Mouse (Mus musculus): ENCODE data around the gene Gal3st2. TPM values are rescaled to one million over a fixed set of nuclear protein-coding genes. Genes with fewer than 3 reads are reported as not detected.
"Not testable (repeated sequence)": the region's sequence is repeated elsewhere in the genome, so short reads cannot be mapped to it uniquely, and the experiment has no call there.

Gene Gal3st2
- polyA plus RNA-seq (2014; fragmentation: Nextera tagmentation; extraction: Ambion mirVana) = not detected in 2 replicates

GRCm38 (mm10) chr1:93861048-93861447 lies at the start of gene Gal3st2:
Gene Gal3st2, plus strand, starts transcription at chr1:93861306.
- not testable (repeated sequence) for H3K36me3 ChIP-seq (ENCODE audit: control insufficient read depth, insufficient read depth, low read length); H3K4me3 ChIP-seq (ENCODE audit: low read depth, low read length); H3K4me1 ChIP-seq (replicated peaks; ENCODE audit: control insufficient read depth, insufficient read depth, low read length); ATAC-seq (ENCODE audit: low FRiP score); H3K27ac ChIP-seq (ENCODE audit: low read depth, low read length); DNase-seq (ENCODE audit: low spot score); H3K9ac ChIP-seq (ENCODE audit: low read depth, low read length); H3K4me2 ChIP-seq (replicated peaks; ENCODE audit: low read depth, low read length); H3K9me3 ChIP-seq (ENCODE audit: control insufficient read depth, low read length); H3K27me3 ChIP-seq (ENCODE audit: control insufficient read depth, insufficient read depth, low read length)
- 64% methylated on average over 2 of the region's 2 CpGs for WGBS

- no peak overlapping the region for H3K4me2 ChIP-seq (replicated peaks; ENCODE audit: low read depth, low read length)
- no peak overlapping the region for H3K4me3 ChIP-seq (ENCODE audit: low read depth, low read length)
- H3K27me3 ChIP-seq (ENCODE audit: control insufficient read depth, insufficient read depth, low read length) = no peaks in the 10 kb centered on the region
- ATAC-seq (ENCODE audit: low FRiP score) (no peak), DNase-seq (ENCODE audit: low spot score) (no peak)
- peaks cover 16% of the 10 kb centered on the region for H3K36me3 ChIP-seq (ENCODE audit: control insufficient read depth, insufficient read depth, low read length)
- no peak overlapping the region for H3K9ac ChIP-seq (ENCODE audit: low read depth, low read length)
- no peak overlapping the region for H3K27ac ChIP-seq (ENCODE audit: low read depth, low read length)
- no peaks in the 10 kb centered on the region for H3K4me1 ChIP-seq (replicated peaks; ENCODE audit: control insufficient read depth, insufficient read depth, low read length)
- no peaks in the 10 kb centered on the region for H3K9me3 ChIP-seq (ENCODE audit: control insufficient read depth, low read length)
- WGBS = 91% methylated on average over 8 of the region's 8 CpGs
These were observed 49.5 kb upstream of the Gal3st2 start for GRCm38 (mm10) chr1:93811495-93812039.

- 91% methylated on average over 8 of the region's 8 CpGs for WGBS
- no peaks in the 10 kb centered on the region for H3K9me3 ChIP-seq (ENCODE audit: control insufficient read depth, low read length)
- H3K27me3 ChIP-seq (ENCODE audit: control insufficient read depth, insufficient read depth, low read length) = no peaks in the 10 kb centered on the region
- H3K27ac ChIP-seq (ENCODE audit: low read depth, low read length) = no peak overlapping the region
- no peak overlapping the region for H3K4me2 ChIP-seq (replicated peaks; ENCODE audit: low read depth, low read length)
- no peak for ATAC-seq (ENCODE audit: low FRiP score)
- no peak overlapping the region for H3K9ac ChIP-seq (ENCODE audit: low read depth, low read length)
- DNase-seq (ENCODE audit: low spot score) = no peak
- H3K36me3 ChIP-seq (ENCODE audit: control insufficient read depth, insufficient read depth, low read length) = peaks cover 12% of the 10 kb centered on the region; the same call in 1 of the 2 replicates
- no peak overlapping the region for H3K4me3 ChIP-seq (ENCODE audit: low read depth, low read length)
- no peaks in the 10 kb centered on the region for H3K4me1 ChIP-seq (replicated peaks; ENCODE audit: control insufficient read depth, insufficient read depth, low read length)
These were observed 43.1 kb upstream of the Gal3st2 start for GRCm38 (mm10) chr1:93817823-93818532.

GRCm38 (mm10) chr1:93818722-93819121 lies 42.4 kb upstream of the Gal3st2 start:
- WGBS = 82% methylated on average over 7 of the region's 7 CpGs
- H3K36me3 ChIP-seq (ENCODE audit: control insufficient read depth, insufficient read depth, low read length) = peaks cover 12% of the 10 kb centered on the region; the same call in 1 of the 2 replicates
- no peak for ATAC-seq (ENCODE audit: low FRiP score)

GRCm38 (mm10) chr1:93823796-93824495 lies 37.2 kb upstream of the Gal3st2 start:
- Histone ChIP-seq H3K4me2 (replicated peaks; ENCODE audit: low read depth, low read length) (no peak overlapping the region), H3K36me3 (ENCODE audit: control insufficient read depth, insufficient read depth, low read length) (peaks cover 5% of the 10 kb centered on the region; the same call in 1 of the 2 replicates), H3K27me3 (ENCODE audit: control insufficient read depth, insufficient read depth, low read length) (no peaks in the 10 kb centered on the region), H3K4me1 (replicated peaks; ENCODE audit: control insufficient read depth, insufficient read depth, low read length) (no peaks in the 10 kb centered on the region; the same call in 1 of the 2 replicates), H3K9me3 (ENCODE audit: control insufficient read depth, low read length) (no peaks in the 10 kb centered on the region), H3K4me3 (ENCODE audit: low read depth, low read length) (no peak overlapping the region), H3K9ac (ENCODE audit: low read depth, low read length) (0 out of 2 replicates have a peak overlapping the region, but pooled peaks have one; percentile 62), H3K27ac (ENCODE audit: low read depth, low read length) (no peak overlapping the region)
- DNase-seq (ENCODE audit: low spot score) = no peak
- ATAC-seq (ENCODE audit: low FRiP score) = no peak
- WGBS = 87% methylated on average over 3 of the region's 3 CpGs

More at GRCm38 (mm10) chr1:93818722-93819121, 42.4 kb upstream of the Gal3st2 start:
- Histone ChIP-seq H3K9ac (ENCODE audit: low read depth, low read length) (no peak overlapping the region), H3K27me3 (ENCODE audit: control insufficient read depth, insufficient read depth, low read length) (no peaks in the 10 kb centered on the region), H3K4me3 (ENCODE audit: low read depth, low read length) (no peak overlapping the region), H3K4me1 (replicated peaks; ENCODE audit: control insufficient read depth, insufficient read depth, low read length) (no peaks in the 10 kb centered on the region), H3K27ac (ENCODE audit: low read depth, low read length) (no peak overlapping the region), H3K4me2 (replicated peaks; ENCODE audit: low read depth, low read length) (no peak overlapping the region), H3K9me3 (ENCODE audit: control insufficient read depth, low read length) (no peaks in the 10 kb centered on the region)
- no peak for DNase-seq (ENCODE audit: low spot score)

GRCm38 (mm10) chr1:93824609-93825008 lies 36.5 kb upstream of the Gal3st2 start, which contains the start of gene D2hgdh:
Gene D2hgdh, plus strand, starts transcription at chr1:93824909.
- Histone ChIP-seq H3K9me3 (ENCODE audit: control insufficient read depth, low read length) (no peaks in the 10 kb centered on the region), H3K4me2 (replicated peaks; ENCODE audit: low read depth, low read length) (peak within 1 kb of the TSS; percentile 63), H3K4me1 (replicated peaks; ENCODE audit: control insufficient read depth, insufficient read depth, low read length) (no peaks in the 10 kb centered on the region; the same call in 1 of the 2 replicates), H3K9ac (ENCODE audit: low read depth, low read length) (peak within 1 kb of the TSS; percentile 62), H3K36me3 (ENCODE audit: control insufficient read depth, insufficient read depth, low read length) (0 out of 2 replicates have a peak, but pooled peaks cover under 1% of the 10 kb centered on the region), H3K27me3 (ENCODE audit: control insufficient read depth, insufficient read depth, low read length) (no peaks in the 10 kb centered on the region), H3K4me3 (ENCODE audit: low read depth, low read length) (peak within 1 kb of the TSS; percentile 42), H3K27ac (ENCODE audit: low read depth, low read length) (peak within 1 kb of the TSS; percentile 87)
- DNase-seq (ENCODE audit: low spot score) (no peak), ATAC-seq (ENCODE audit: low FRiP score) (peak; percentile 36; the same call in 1 of the 2 replicates)
- WGBS = 6% methylated on average over 10 of the region's 10 CpGs

- Histone ChIP-seq H3K4me3 (ENCODE audit: low read depth, low read length) (peak overlapping the region; percentile 42), H3K36me3 (ENCODE audit: control insufficient read depth, insufficient read depth, low read length) (no peaks in the 10 kb centered on the region), H3K9ac (ENCODE audit: low read depth, low read length) (peak overlapping the region; percentile 62), H3K4me2 (replicated peaks; ENCODE audit: low read depth, low read length) (peak overlapping the region; percentile 63), H3K4me1 (replicated peaks; ENCODE audit: control insufficient read depth, insufficient read depth, low read length) (no peaks in the 10 kb centered on the region; the same call in 1 of the 2 replicates), H3K27ac (ENCODE audit: low read depth, low read length) (peak overlapping the region; percentile 87), H3K27me3 (ENCODE audit: control insufficient read depth, insufficient read depth, low read length) (no peaks in the 10 kb centered on the region), H3K9me3 (ENCODE audit: control insufficient read depth, low read length) (no peaks in the 10 kb centered on the region)
- 1% methylated on average over 30 of the region's 30 CpGs for WGBS
- ATAC-seq (ENCODE audit: low FRiP score) (peak; percentile 96), DNase-seq (ENCODE audit: low spot score) (peak; percentile 93)
These were observed 35.9 kb upstream of the Gal3st2 start for GRCm38 (mm10) chr1:93825105-93825674.

- Histone ChIP-seq H3K36me3 (ENCODE audit: control insufficient read depth, insufficient read depth, low read length) (no peaks in the 10 kb centered on the region), H3K27me3 (ENCODE audit: control insufficient read depth, insufficient read depth, low read length) (no peaks in the 10 kb centered on the region), H3K9ac (ENCODE audit: low read depth, low read length) (peak overlapping the region; percentile 62), H3K9me3 (ENCODE audit: control insufficient read depth, low read length) (no peaks in the 10 kb centered on the region), H3K4me3 (ENCODE audit: low read depth, low read length) (peak overlapping the region; percentile 42), H3K4me1 (replicated peaks; ENCODE audit: control insufficient read depth, insufficient read depth, low read length) (no peaks in the 10 kb centered on the region; the same call in 1 of the 2 replicates), H3K4me2 (replicated peaks; ENCODE audit: low read depth, low read length) (peak overlapping the region; percentile 63), H3K27ac (ENCODE audit: low read depth, low read length) (peak overlapping the region; percentile 87)
- peak; percentile 49 for ATAC-seq (ENCODE audit: low FRiP score)
- peak; percentile 42 for DNase-seq (ENCODE audit: low spot score)
- 40% methylated on average over 27 of the region's 27 CpGs for WGBS
These were observed 35.2 kb upstream of the Gal3st2 start for GRCm38 (mm10) chr1:93825771-93826539.
